Mouse (Mus musculus) MEL (cell line): ENCODE results near the gene Spata2. TPM values are rescaled to one million over a fixed set of nuclear protein-coding genes. Genes with fewer than 3 reads are reported as not detected.

Experiments
- DNase-seq: peaks from one replicate; pipeline ENCODE4 v3.0.0; 2011; ENCODE audit warnings: low read depth, low spot score
- H3K27ac ChIP-seq: 2 replicates; pipeline ENCODE4 v1.5.1; 2012; ENCODE audit warnings: low read depth, mild to moderate bottlenecking, control low read depth, low read length, moderate library complexity; ENCODE audit not compliant: control insufficient read depth
- H3K27me3 ChIP-seq, 2 experiments: fragments of 150-350 bp in 1 of 2; sonication (generic) in 1 of 2; 2 replicates each; pipeline ENCODE4 v1.6.1; 2012; ENCODE audit warnings: low read length in 2 of 2, mild to moderate bottlenecking in 2 of 2, improper control_type of control experiment in 1 of 2, moderate library complexity in 1 of 2; ENCODE audit not compliant: insufficient read depth in 2 of 2, control insufficient read depth in 1 of 2
- H3K36me3 ChIP-seq, 2 experiments: 2 replicates each; pipeline ENCODE4 v1.6.1; 2012 to 2014; ENCODE audit warnings: low read length in 2 of 2, improper control_type of control experiment in 1 of 2, inconsistent platforms in 1 of 2, mild to moderate bottlenecking in 1 of 2; ENCODE audit not compliant: insufficient read depth in 2 of 2, control insufficient read depth in 1 of 2
- H3K4me1 ChIP-seq, 2 experiments: fragments of 150-350 bp in 1 of 2; sonication (generic) in 1 of 2; 2 replicates each; pipeline ENCODE4 v1.6.1; 2012; ENCODE audit warnings: low read length in 2 of 2, improper control_type of control experiment in 1 of 2, mild to moderate bottlenecking in 1 of 2; ENCODE audit not compliant: insufficient read depth in 2 of 2, control insufficient read depth in 1 of 2
- H3K4me3 ChIP-seq, 2 experiments: fragments of 150-350 bp in 1 of 2; sonication (generic) in 1 of 2; 2 replicates each; pipeline ENCODE4 v1.5.1; 2012; ENCODE audit warnings: low read depth in 2 of 2, low read length in 2 of 2, mild to moderate bottlenecking in 2 of 2, moderate library complexity in 2 of 2, control low read depth in 1 of 2, improper control_type of control experiment in 1 of 2; ENCODE audit not compliant: control insufficient read depth in 1 of 2, insufficient read depth in 1 of 2
- H3K79me2 ChIP-seq: 2 replicates; pipeline ENCODE4 v1.6.1; 2012; ENCODE audit warnings: mild to moderate bottlenecking, low read length, moderate library complexity; ENCODE audit not compliant: control insufficient read depth, poor library complexity, insufficient read depth
- H3K9ac ChIP-seq: 2 replicates; pipeline ENCODE4 v1.6.1; 2012; ENCODE audit warnings: low read depth, mild to moderate bottlenecking, control low read depth, low read length, moderate library complexity; ENCODE audit not compliant: control insufficient read depth, poor library complexity, severe bottlenecking
- H3K9me3 ChIP-seq: fragments of 150-350 bp; sonication (generic); replicated peaks from 2 replicates; pipeline ENCODE4 v1.6.1; 2012; ENCODE audit warnings: mild to moderate bottlenecking, low read length, improper control_type of control experiment, moderate library complexity; ENCODE audit not compliant: insufficient read depth
- CHD1 ChIP-seq: IDR thresholded peaks from 2 replicates; pipeline ENCODE4 v1.6.1; 2012; ENCODE audit warnings: low read depth, mild to moderate bottlenecking, inconsistent platforms, low read length, improper control_type of control experiment
- CHD2 ChIP-seq: IDR thresholded peaks from 2 replicates; pipeline ENCODE4 v1.6.1; 2011; ENCODE audit warnings: low read length, improper control_type of control experiment
- CTCF ChIP-seq, 3 experiments: IDR thresholded peaks in 2 of 3; conservative IDR thresholded peaks in 1 of 3; 2 replicates each; pipeline ENCODE4 v1.5.1; 2011 to 2012; ENCODE audit warnings: low read length in 3 of 3, low read depth in 2 of 3, mild to moderate bottlenecking in 2 of 3, improper control_type of control experiment in 1 of 3, inconsistent platforms in 1 of 3, mixed read lengths in 1 of 3, moderate library complexity in 1 of 3; ENCODE audit not compliant: control insufficient read depth in 1 of 3, insufficient read depth in 1 of 3, poor library complexity in 1 of 3, severe bottlenecking in 1 of 3
- ELF1 ChIP-seq: IDR thresholded peaks from 2 replicates; pipeline ENCODE4 v1.6.1; 2014; ENCODE audit warnings: low read depth, mild to moderate bottlenecking, inconsistent platforms, low read length, improper control_type of control experiment, moderate library complexity
- ETS1 ChIP-seq: IDR thresholded peaks from 2 replicates; pipeline ENCODE4 v1.6.1; 2012; ENCODE audit warnings: low read depth, mild to moderate bottlenecking, inconsistent platforms, low read length, improper control_type of control experiment, moderate library complexity
- GATA1 ChIP-seq: IDR thresholded peaks from 2 replicates; pipeline ENCODE4 v1.6.1; 2011; ENCODE audit warnings: low read depth, low read length, improper control_type of control experiment
- JUND ChIP-seq: IDR thresholded peaks from 2 replicates; pipeline ENCODE4 v1.6.1; 2011; ENCODE audit warnings: low read depth, mild to moderate bottlenecking, improper control_type of control experiment, low read length
- KAT2A ChIP-seq: conservative IDR thresholded peaks from 2 replicates; pipeline ENCODE4 v1.6.1; 2012; ENCODE audit warnings: low read depth, low read length, improper control_type of control experiment, inconsistent platforms
- MAFK ChIP-seq: IDR thresholded peaks from 2 replicates; pipeline ENCODE4 v1.6.1; 2011; ENCODE audit warnings: low read depth, mild to moderate bottlenecking, low read length, improper control_type of control experiment, borderline replicate concordance
- MEF2A ChIP-seq: IDR thresholded peaks from 2 replicates; pipeline ENCODE4 v1.6.1; 2014; ENCODE audit warnings: low read depth, mild to moderate bottlenecking, inconsistent platforms, low read length, improper control_type of control experiment; ENCODE audit not compliant: poor library complexity, insufficient replicate concordance, severe bottlenecking; ENCODE audit errors: extremely low read depth
- MXI1 ChIP-seq: IDR thresholded peaks from 2 replicates; pipeline ENCODE4 v1.6.1; 2011; ENCODE audit warnings: mild to moderate bottlenecking, low read depth, low read length, improper control_type of control experiment
- NELFE ChIP-seq: IDR thresholded peaks from 2 replicates; pipeline ENCODE4 v1.6.1; 2011; ENCODE audit warnings: low read depth, low read length, improper control_type of control experiment
- POLR2AphosphoS2 ChIP-seq: IDR thresholded peaks from 2 replicates; pipeline ENCODE4 v1.6.1; 2011; ENCODE audit warnings: low read length, improper control_type of control experiment
- RAD21 ChIP-seq: IDR thresholded peaks from 2 replicates; pipeline ENCODE4 v1.6.1; 2011; ENCODE audit warnings: mild to moderate bottlenecking, low read depth, low read length, improper control_type of control experiment
- RCOR1 ChIP-seq: IDR thresholded peaks from 2 replicates; pipeline ENCODE4 v1.6.1; 2012; ENCODE audit warnings: low read depth, mild to moderate bottlenecking, inconsistent platforms, low read length, improper control_type of control experiment
- SIN3A ChIP-seq: IDR thresholded peaks from 2 replicates; pipeline ENCODE4 v1.6.1; 2012; ENCODE audit warnings: low read length, improper control_type of control experiment, inconsistent platforms
- SMC3 ChIP-seq: IDR thresholded peaks from 2 replicates; pipeline ENCODE4 v1.6.1; 2011; ENCODE audit warnings: low read depth, low read length, improper control_type of control experiment
- TAL1 ChIP-seq: IDR thresholded peaks from 2 replicates; pipeline ENCODE4 v1.6.1; 2012; ENCODE audit warnings: mild to moderate bottlenecking, inconsistent platforms, low read length, moderate library complexity, mixed read lengths
- UBTF ChIP-seq: IDR thresholded peaks from 2 replicates; pipeline ENCODE4 v1.6.1; 2012; ENCODE audit warnings: low read depth, mild to moderate bottlenecking, inconsistent platforms, low read length, improper control_type of control experiment, moderate library complexity, borderline replicate concordance; ENCODE audit not compliant: insufficient read depth
- USF1 ChIP-seq: IDR thresholded peaks from 2 replicates; pipeline ENCODE4 v1.6.1; 2014; ENCODE audit warnings: low read depth, mild to moderate bottlenecking, inconsistent platforms, low read length, improper control_type of control experiment, moderate library complexity
- ZMIZ1 ChIP-seq: IDR thresholded peaks from 2 replicates; pipeline ENCODE4 v1.6.1; 2012; ENCODE audit warnings: low read depth, mild to moderate bottlenecking, inconsistent platforms, low read length, improper control_type of control experiment, moderate library complexity
- polyA plus RNA-seq, 2 experiments: library from polyadenylated mRNA; stranded (reverse) in 1 of 2; unstranded in 1 of 2; fragments of >175 nt in 1 of 2; fragments of >200 nt in 1 of 2; gene quantifications; 2 replicates each; pipeline versions ENCODE4 v1.2.1 to v1.2.4; 2012; ENCODE audit warnings: low replicate concordance in 2 of 2, low read depth in 1 of 2; ENCODE audit not compliant: insufficient read length in 2 of 2, insufficient read depth in 1 of 2, missing spikeins in 1 of 2
- total RNA-seq: library from RNA; depleted of rRNA; stranded (reverse); fragments of 300-350 nt; gene quantifications from 2 replicates; pipeline ENCODE4 v1.2.3, GENCODE M21; 2012

Spata2 gene
- total and polyA plus RNA-seq, 3 experiments, result 9.4 to 33.5 TPM; not detected in 1

- no peak for DNase-seq
- Histone ChIP-seq H3K36me3 (peaks cover 0 to 4% of the 10 kb centered on the region in 2 experiments; a peak in 1 of 4 replicates), H3K27ac (no peak overlapping the region), H3K9me3 (no peaks in the 10 kb centered on the region), H3K79me2 (no peaks in the 10 kb centered on the region), H3K27me3 (no peaks in the 10 kb centered on the region), H3K4me1 (peaks cover 0 to 5% of the 10 kb centered on the region in 2 experiments; a peak in 2 of 4 replicates), H3K4me3 (no peak overlapping the region), H3K9ac (no peak overlapping the region)
- TF ChIP-seq JUND (no peak), ZMIZ1 (no peak), CHD1 (no peak), ETS1 (no peak), CTCF (IDR thresholded peaks at IDR 0.05 in 2 of 3, conservative IDR thresholded peaks at IDR 0.05 in 1 of 3; ENCODE audit: control insufficient read depth in 1 of 3, insufficient read depth in 1 of 3, low read depth in 2 of 3, low read length in 3 of 3, poor library complexity in 1 of 3, severe bottlenecking in 1 of 3) (no peak)
Measured at GRCm38 (mm10) chr2:167530536-167530935, 37.8 kb upstream of the Spata2 start.

- no peak for TF ChIP-seq POLR2AphosphoS2
- TF ChIP-seq KAT2A, result no peak
- TF ChIP-seq ELF1, result no peak
- no peak for TF ChIP-seq GATA1
- TF ChIP-seq SIN3A, result no peak
- TF ChIP-seq TAL1, result no peak
- no peak for TF ChIP-seq MAFK
- TF ChIP-seq ZMIZ1, result no peak
- TF ChIP-seq USF1, result no peak
- TF ChIP-seq UBTF, result no peak
- no peaks in the 10 kb centered on the region for H3K79me2 ChIP-seq
- no peaks in the 10 kb centered on the region for H3K27me3 ChIP-seq
- H3K27ac ChIP-seq, result no peak overlapping the region
- H3K9me3 ChIP-seq, result no peaks in the 10 kb centered on the region
- DNase-seq, result no peak
- no peak overlapping the region for H3K9ac ChIP-seq
- H3K36me3 ChIP-seq, result peaks cover 0 to 4% of the 10 kb centered on the region in 2 experiments; a peak in 1 of 4 replicates
- no peak overlapping the region for H3K4me3 ChIP-seq
- H3K4me1 ChIP-seq, result peaks cover 0 to 5% of the 10 kb centered on the region in 2 experiments; a peak in 2 of 4 replicates
Measured at GRCm38 (mm10) chr2:167529935-167530513, 37.3 kb upstream of the Spata2 start.

- no peak overlapping the region for H3K4me3 ChIP-seq
- TF ChIP-seq MXI1 (no peak), CHD2 (no peak), SMC3 (peak; percentile 39), CTCF (IDR thresholded peaks at IDR 0.05 in 2 of 3, conservative IDR thresholded peaks at IDR 0.05 in 1 of 3; ENCODE audit: control insufficient read depth in 1 of 3, insufficient read depth in 1 of 3, low read depth in 2 of 3, low read length in 3 of 3, poor library complexity in 1 of 3, severe bottlenecking in 1 of 3) (peak in 2 of 3 experiments; percentile 26 to 38; a peak in 4 of 6 replicates), NELFE (no peak), RAD21 (no peak; the same call in none of the 2 replicates), MEF2A (no peak), RCOR1 (no peak)
- no peak overlapping the region for H3K9ac ChIP-seq
- H3K79me2 ChIP-seq, result no peaks in the 10 kb centered on the region
- H3K36me3 ChIP-seq, result no peaks in the 10 kb centered on the region
- no peaks in the 10 kb centered on the region for H3K9me3 ChIP-seq
- no peak overlapping the region for H3K27ac ChIP-seq
- DNase-seq, result no peak
- no peaks in the 10 kb centered on the region for H3K27me3 ChIP-seq
- H3K4me1 ChIP-seq, result peaks cover 0 to under 1% of the 10 kb centered on the region in 2 experiments; a peak in 1 of 4 replicates
Measured at GRCm38 (mm10) chr2:167528278-167528677, 35.6 kb upstream of the Spata2 start.
